Mouse (Mus musculus) frontal cortex, adult (tissue): ENCODE measurements around the gene Nfam1.

ENCODE experiments used
- ATAC-seq: cut with Nextera tagmentation; 2 replicates; pipeline ENCODE4 v1.9.2; 2017; ENCODE audit warnings: mild to moderate bottlenecking, moderate library complexity, mixed read lengths; ENCODE audit not compliant: low TSS enrichment

Gene Nfam1

DNA sequence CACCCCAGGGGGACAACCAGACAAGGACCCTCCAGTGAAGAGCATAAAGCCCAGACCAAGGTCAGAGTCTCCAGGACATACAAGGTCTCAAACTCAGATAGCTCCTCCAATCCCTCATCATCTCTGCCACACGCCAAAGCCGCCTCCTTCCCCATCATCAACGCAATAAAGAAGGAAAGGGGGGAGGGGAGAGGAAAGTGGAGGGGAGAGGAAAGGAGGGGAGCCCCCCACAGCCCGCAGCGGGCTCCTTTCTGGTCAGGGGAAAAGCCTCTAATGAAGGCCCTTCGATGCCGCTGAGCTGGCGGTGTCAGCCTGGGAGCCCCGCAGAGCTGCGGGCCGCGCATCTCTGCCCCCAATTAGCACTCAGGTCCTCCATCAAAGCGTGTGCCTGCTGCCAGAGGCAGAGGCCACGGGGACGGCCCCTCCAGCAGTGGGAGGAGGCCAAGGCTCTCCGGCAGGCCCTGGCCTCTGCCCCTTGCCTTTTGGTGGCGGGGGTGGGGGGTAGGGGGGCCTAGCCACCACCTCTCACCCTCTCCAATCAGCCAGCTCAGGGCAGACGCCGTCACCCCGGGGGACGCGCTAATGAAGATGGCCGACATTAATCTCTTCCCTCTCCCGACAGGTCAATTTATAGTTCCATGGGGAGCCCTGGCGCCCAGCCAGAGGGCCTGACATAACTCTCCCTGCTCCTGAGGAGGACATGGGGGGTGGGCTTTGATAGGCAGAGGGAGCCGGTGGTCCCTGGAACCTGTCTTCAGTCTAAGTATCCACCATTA, 72.1 kb downstream of the Nfam1 start:
- ATAC-seq, result no peak

DNA sequence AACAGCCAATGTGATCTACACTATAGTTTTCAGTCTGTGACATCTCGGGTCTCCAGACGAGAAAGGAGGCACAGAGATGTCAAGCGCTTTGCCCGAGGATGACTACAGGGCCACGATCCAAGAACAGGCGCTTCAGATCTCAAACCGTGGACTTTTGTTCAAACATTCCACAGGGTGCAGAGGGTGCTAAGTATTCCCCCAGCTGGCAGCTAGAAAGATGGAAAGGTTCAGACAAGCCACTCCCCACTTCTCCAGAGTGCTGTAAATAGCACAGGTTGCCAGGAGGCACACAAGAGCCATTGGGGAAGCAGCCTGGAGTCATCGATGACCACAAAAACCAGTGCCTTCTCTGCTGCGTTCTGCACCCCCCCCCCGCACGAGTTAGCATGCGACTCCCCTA, 74.0 kb downstream of the Nfam1 start:
- no peak for ATAC-seq

GRCm38 (mm10) chr15:82958253-82958701, 74.8 kb downstream of the Nfam1 start:
- peak; percentile 62 for ATAC-seq

- ATAC-seq, result no peak
Measured at GRCm38 (mm10) chr15:82956721-82957120, 76.4 kb downstream of the Nfam1 start.

- ATAC-seq, result no peak
Measured at GRCm38 (mm10) chr15:82956310-82956709, 76.8 kb downstream of the Nfam1 start.

GRCm38 (mm10) chr15:82955286-82955685, 77.8 kb downstream of the Nfam1 start:
- ATAC-seq, result no peak

- ATAC-seq, result no peak
Measured at GRCm38 (mm10) chr15:82954034-82954433, 79.1 kb downstream of the Nfam1 start.

GRCm38 (mm10) chr15:82953096-82953495, 80.0 kb downstream of the Nfam1 start:
- no peak for ATAC-seq

DNA sequence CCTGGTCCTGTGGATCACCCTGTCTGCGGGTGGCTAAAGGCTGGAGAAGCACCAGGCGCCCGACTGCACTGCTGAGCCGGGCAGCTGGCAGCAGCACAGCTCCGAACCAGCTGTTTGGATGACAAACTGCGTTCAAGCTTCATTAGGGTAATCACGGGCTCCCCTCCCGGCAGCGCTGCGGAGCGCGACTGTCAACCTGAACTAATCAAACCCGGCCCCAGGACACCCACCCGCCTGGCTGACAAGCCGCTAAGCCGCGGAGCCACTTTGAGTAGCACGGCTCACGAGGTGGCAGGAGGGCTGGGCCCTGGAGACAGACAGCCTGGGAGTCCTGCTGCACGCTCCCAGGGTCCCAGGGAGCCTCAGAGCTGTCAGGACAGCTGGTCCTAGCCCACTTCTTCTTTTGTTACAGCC, 80.8 kb downstream of the Nfam1 start:
- ATAC-seq, result no peak

DNA sequence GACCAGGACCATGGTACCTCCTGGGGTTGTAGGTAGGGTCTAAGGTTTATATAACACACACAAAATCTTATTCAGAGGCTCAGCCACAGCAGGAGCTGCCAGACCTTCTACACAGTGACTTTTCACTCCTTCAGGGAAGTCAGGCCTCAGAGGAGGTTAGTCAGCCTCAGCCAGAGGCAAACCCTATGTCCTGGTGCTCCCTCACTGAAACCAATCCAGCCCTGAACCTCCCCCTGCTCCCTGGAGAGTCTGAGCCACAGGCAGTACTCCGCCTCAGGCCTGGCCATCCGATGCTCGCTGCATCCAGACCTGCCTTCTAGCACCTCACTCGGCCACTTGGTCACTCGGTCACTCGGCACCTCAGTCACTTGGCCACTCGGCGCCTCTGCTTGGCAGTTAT, 82.9 kb downstream of the Nfam1 start:
- ATAC-seq, result no peak

GRCm38 (mm10) chr15:82947431-82947830, 85.7 kb downstream of the Nfam1 start:
- no peak for ATAC-seq

DNA sequence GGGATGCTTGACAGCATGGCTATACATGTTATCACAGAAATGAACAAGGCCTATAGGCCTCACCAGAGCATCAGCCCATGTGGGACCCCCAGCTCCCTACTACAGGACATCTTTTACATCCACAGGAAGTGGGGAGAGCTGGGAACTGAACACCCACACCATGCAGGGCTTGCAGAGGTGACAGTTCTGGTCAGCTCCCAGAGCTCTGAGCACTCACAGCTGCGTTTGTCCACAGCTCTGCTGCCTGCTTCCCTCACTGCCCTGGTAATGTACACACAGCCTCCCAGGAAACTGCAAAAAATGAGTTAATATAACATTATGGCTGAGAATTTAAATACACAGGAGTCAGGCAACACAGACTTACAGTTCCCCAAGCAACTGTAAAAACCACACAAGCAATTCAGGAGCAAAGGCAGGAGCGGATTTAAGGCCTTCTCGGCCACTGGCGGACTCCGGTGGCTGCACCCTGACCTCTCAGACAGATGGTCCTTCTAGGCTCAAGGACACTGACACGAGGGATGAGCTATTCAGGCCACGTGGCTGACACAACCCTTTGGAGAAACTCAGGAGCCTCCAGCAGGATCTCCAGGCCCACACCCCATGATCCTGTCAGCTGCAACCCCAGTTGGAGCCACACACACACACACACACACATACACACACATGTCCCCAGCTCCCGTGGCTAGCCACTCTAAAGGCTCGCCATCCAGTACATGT, 88.5 kb downstream of the Nfam1 start:
- ATAC-seq, result no peak
